Mouse (Mus musculus) testis, postnatal 14 days (tissue): ENCODE data around the gene Atp8b3.

ENCODE experiments used
- DNase-seq: peaks from one replicate; pipeline ENCODE4 v3.0.0; 2021; ENCODE audit warnings: low spot score

Gene Atp8b3

GRCm38 (mm10) chr10:80538710-80539394 lies at the start of gene Atp8b3:
TSS of gene Atp8b3 (minus strand) at chr10:80539124.
- DNase-seq = peak; percentile 92

DNA sequence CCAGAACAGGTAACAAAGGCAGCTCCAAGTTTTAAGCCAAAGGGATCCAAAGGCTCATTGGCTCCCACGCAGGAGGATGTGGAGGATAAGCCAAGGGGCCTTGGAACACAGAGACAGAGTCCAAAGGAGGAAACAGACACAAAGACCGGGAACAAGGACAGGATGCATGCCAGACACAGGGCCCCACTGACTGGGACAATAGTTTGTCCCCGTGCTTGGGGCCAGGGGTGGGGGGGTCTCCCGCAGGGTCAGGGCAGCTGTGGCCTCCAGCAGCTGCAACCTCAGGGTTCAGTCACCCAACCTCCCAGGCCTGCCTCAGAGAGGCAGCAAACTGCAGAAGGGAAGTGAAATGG lies 48.4 kb upstream of the Atp8b3 start:
- peak; percentile 68 for DNase-seq

DNA sequence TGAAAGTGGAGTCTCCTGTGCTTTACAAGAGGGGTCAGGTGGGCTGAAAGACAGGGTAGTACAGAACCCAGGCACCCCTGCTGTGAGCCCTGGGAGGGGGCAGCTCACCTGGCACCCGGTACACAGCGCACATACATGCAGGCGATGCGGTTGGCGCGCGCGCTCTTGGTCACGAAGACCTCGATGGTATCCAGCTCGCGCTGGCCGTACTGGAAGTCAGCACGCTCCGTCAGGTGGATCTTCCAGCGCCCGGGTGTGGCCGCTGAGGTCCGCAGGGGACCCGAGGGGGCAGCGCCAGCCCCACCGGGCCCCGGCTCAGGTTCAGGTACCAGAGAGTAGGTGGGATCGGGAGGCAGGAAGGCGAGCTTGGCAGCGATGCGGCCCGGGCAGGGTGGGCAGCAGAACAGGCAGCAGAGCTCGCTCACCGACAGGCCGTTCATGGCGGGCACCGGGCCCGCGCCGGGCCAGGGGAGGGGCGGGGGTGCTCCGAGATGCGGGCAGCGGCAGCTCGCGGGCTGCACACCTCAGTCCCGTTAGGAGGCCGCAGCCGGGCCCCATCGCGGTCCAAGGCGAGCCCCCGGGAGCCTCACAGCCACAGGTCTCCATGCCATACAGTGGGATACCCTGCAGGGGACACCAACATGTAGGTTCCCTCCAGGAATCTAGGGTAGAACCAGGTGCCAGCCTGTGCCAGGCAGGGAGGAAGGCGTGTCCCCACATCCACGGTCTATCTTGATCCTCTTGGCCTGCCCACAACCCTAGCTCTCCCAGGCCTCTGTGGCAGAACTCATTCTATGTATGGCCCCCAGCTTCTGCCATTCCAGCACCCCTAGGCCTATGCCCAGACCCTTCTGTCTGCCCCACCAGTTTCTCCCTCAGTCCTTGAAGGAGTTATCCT lies 47.7 kb upstream of the Atp8b3 start:
- no peak for DNase-seq

GRCm38 (mm10) chr10:80585581-80585980 lies 46.7 kb upstream of the Atp8b3 start:
- DNase-seq = no peak

DNA sequence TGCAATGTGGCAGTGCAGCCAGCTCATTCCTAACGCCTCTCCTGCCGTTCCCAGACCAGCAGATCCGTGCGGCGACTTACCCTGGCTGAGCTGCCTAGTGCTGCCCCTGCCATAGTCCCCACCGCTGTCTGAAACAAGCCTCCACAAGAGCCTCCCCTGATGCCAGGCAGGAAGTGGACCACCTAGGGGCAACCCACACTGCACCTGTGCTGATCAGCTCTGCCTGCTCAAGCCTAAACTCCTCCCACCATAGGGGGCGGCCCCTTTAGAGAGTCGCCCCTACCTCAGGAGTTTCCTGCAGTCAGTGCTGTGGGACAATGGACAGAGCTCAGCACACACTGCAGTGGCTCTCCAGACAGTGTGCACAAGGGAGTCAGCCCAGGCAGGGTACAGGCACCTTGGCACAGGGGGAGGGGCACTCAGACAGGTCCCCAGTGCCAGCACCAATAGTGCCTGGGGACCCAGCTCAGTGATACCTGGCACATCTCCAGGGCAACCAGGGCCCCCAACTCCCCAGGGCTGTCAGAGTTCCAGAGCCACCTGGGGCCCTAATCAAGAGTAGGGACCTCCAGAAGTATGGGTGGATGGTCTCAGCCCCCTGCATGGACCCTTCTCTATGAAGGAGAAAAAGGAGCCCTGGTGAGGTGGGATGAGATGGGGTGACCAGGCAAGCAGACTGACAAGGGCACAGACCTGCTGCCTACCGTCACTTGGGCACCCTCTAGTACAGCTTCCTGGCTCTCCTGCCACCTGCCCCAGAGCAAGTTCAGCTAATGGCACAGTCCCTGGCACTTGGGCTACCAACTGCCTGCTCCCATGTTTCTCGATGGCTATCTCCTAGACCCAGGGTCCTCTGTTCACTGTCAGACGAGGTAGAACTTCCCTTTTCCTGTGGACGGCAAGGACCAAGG lies 46.0 kb upstream of the Atp8b3 start:
- DNase-seq = no peak

DNA sequence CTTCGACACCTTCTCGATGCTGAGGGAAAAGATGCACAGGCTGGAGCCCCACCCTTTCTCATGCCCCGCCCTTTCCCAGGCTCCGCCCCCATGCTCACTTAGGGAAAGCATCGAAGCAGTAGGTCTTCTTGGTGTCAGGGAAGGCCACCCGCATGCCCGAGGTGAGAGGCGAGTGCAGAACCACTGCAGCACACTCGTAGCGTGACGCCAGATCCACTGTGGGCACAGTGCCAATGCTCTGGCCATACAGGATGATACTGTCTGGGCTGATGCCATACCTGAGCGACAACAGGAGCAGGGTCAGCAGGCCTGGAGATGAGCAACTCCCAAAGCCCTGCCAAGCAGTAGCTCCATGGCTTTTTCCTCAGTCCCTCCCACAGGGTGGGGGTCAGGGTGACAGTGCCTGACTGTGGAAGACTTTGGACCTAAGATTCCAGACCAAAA lies 45.1 kb upstream of the Atp8b3 start:
- DNase-seq = no peak

DNA sequence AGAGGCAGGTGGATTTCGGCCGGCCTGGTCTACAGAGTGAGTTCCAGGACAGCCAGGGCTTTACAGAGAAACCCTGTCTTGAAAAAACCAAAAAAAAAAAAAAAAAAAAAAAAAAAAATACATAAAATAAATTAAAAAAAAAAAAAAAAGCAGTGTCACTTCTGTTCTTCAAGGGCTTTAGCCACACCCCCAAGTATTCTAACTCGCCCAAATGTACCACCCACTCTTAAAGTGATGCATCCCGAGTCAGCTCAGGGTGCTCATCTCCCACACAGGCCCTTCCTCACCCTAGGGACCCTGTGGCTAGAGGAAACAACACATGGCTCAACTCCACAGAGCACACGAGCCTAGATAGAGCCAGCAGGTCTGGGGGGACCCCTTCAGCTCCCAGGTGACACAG lies 44.1 kb upstream of the Atp8b3 start:
- no peak for DNase-seq

GRCm38 (mm10) chr10:80578911-80579310 lies 40.0 kb upstream of the Atp8b3 start:
- DNase-seq = no peak

- peak; percentile 75 for DNase-seq
These were observed 39.3 kb upstream of the Atp8b3 start for GRCm38 (mm10) chr10:80578131-80578750.

DNA sequence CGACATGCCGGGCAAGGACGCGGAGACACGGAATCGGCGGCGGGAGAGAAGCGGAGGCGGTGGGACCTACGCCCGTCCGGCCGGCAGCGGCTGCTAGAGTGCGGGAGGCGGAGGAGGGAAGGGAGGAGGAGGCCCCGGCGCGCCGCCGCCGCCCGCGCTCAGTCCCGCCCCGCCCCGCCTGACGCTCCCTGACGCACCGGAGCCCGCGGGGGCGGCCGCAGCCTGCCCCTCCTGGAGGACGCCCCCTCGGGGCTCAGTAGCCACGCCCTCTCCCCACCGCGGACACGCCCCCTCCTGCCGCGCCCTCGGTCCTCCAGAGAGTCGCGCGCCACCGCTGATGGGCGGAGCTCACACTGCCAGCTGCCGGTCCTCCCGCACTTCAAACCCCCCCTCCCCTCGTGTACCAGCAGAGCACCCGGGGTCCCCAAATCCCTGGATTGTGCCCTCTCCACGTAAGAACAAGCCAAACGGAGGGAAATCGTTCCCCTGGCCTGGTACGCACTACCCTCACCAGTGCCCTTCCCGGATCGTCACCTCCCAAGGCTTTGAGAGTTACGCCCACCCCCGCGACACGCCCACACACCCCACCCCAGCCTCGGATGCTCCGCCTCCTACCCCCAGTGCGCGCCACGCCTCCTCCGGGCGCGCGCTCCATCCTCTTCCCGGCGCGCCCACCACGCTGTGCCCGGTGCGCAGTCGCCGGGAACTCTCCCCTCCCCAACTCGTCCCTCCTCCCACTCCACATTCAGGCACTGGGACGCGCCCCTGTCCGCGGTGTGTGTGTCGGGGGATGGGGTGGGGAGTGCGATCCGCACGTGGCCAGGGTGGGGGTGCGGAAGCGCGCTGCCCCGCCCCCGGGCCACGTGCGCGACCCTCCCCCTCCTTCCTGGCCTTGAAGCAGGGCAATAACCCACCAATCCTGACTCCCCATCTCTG lies 38.5 kb upstream of the Atp8b3 start, which contains the start of gene Klf16:
Gene Klf16, minus strand, starts transcription at position 127 of the 936 bp plus-strand sequence.
- peak; percentile 95 for DNase-seq

DNA sequence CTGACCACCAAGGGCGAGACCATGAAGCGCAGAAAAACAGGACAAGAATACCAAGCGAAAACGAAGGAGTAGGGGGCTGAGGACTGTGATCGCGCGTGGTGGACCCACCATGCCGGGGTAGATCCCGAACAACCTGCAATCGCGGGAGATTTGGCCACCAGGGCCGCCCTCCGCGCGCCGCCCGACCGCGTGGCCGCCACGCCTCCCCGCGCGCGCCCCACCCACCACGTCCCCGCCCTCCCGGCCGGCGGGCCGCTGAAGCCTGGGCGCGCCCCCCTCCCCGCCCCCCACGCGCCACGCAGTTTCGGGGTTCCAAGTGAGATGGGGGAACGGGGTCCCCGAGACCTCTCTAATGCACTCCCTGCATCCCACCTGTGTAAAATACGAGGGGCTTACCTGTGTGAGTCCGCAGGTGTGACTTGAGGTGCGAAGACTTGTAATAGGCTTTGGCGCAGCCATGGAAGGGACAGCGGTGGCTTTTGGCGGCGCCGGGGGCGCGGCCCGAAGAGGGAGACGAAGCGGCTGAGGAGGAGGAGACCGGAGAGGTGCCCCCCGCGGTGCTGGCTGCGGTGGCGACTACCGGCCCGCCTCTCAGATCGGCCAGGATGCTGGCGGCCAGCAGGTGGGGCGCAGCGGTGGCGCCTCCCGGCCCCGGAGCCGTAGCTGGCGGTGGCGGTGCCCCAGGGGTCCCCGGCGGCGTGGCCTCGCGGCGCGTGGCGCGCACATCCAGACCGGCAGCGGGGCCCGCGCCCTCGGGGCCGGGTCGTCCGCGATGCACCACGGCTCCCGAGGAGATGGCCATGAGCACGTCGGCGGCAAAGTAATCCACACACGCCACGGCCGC lies 37.6 kb upstream of the Atp8b3 start:
- DNase-seq = peak; percentile 58

GRCm38 (mm10) chr10:80575925-80576324 lies 37.0 kb upstream of the Atp8b3 start:
- DNase-seq = no peak

- no peak for DNase-seq
These were observed 36.0 kb upstream of the Atp8b3 start for GRCm38 (mm10) chr10:80574896-80575295.

GRCm38 (mm10) chr10:80573944-80574343 lies 35.0 kb upstream of the Atp8b3 start:
- DNase-seq = no peak

DNA sequence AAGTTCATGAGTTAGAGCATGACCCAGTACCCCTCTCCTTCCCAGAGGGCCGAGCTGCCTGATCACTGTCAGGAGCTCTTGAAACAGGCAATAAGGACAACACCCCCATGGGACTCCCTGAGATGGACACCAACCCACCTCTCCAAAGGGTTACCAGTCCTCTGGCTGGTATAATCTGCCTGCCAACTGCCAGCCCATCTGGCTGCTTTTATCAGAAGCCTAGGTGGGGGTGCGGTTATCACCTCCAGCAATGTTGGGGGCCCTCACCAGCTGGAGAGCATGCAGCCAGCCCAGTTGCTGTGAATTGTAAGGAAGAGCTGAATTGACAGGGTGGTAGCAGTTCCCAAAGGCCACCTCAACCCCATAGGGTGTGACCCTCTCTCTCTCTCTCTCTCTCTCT lies 33.6 kb upstream of the Atp8b3 start:
- DNase-seq = no peak

DNA sequence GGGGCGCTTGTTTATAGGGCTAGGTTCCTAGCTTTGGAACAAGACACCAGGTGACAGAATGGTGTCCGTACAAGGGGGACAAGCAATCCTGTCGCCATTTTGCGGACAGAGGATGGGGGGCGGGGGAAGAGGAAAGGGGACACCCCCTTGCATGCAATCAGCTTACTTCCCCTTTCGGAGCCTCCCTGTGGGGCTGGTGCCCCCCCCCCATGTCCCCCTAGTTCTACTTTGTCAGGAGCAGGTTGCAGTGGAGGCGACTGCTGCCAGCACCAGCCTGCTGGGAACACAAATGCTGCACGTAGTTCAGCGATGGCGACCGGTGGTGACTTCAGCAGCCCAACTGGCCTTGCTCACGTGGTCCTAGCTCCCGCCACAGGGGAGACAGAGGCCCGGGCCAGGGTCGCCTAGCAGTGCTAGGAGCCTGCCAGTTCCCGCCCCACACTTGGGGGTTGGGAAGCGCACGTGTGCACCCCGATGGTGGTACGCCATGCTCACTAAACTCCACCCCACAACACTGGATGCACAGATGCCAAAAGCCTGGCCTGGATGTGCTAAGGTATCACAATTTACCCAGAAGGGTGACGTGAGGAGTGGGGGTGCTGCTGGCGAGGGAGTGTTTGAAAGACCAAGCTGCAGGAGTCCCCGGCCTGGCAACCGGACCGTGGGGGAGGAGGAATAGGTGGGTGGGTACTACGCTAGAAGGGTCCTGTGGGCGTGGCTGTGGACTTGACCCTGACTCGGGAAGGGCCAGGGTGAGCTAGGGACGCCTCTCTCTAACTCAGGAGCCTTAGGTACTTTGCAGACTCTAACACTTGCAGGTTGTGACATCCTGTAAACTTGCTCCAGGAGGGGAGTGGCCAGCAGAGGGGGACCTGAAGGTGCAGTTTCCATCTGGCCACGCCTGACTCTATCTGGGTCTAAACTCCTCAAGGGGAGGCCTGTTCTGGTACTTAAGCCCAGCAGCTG lies 32.2 kb upstream of the Atp8b3 start:
- DNase-seq = no peak

- no peak for DNase-seq
These were observed 31.5 kb upstream of the Atp8b3 start for GRCm38 (mm10) chr10:80570419-80570818.

GRCm38 (mm10) chr10:80569664-80570066 lies 30.7 kb upstream of the Atp8b3 start:
- peak; percentile 77 for DNase-seq
